Mouse (Mus musculus) layer of hippocampus, postnatal 14 days (tissue): ENCODE measurements around the gene Tas2r134. TPM values are rescaled to one million over a fixed set of nuclear protein-coding genes. Genes with fewer than 3 reads are reported as not detected.

Source experiments
- DNase-seq, 2 experiments: peaks; one replicate each; pipeline ENCODE4 v3.0.0; 2021 to 2022; ENCODE audit warnings: low spot score in 2 of 2, mixed read lengths in 1 of 2
- total RNA-seq, 2 experiments: library from RNA; stranded (reverse); gene quantifications; 2 replicates each; pipeline ENCODE4 v1.2.3; 2021

The Tas2r134 gene
- total RNA-seq, 2 experiments from 2014 or later, result not detected

DNA sequence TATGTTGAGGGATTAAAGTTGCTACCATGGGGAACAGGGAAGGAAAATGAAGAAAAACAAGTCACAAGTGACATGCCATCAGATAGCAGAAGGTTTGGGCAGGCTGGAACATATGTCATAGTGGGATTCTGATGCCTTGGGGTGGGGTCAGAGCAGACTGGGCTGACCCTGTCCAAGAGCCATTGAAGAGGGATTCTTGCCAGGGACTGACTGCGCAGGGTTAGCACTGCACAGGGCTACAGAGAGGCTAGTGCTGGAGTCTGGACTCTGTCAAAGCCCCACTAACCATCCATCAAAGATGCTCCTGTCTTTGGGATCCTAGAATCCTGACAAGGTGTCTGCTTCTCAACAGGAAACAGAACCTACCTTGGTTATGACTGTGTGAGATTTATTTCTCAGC lies 22.6 kb downstream of the Tas2r134 start:
- no peak for DNase-seq

GRCm38 (mm10) chr2:51652086-51652485 lies 24.8 kb downstream of the Tas2r134 start:
- no peak for DNase-seq

DNA sequence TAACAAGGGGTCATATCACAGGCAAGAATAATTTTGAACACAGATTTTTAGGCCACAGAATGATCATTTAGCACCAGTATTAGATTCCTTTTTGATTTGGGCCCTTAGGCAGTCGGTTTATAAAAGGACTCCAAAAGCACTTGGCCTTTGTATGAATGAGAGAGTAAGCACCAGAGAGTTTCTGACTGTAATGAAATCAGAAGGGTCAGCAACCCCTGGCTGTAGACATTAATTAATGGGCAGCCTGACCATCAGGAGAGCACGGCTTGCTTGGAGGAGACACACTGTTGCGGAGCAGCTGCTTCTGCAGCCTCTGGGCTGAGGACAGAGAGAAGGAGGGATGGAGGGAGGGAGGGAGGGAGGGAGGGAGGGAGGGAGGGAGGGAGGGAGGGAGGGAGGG lies 30.4 kb downstream of the Tas2r134 start:
- DNase-seq, result no peak

- no peak for DNase-seq
Measured at GRCm38 (mm10) chr2:51658288-51658687, 31.0 kb downstream of the Tas2r134 start.

DNA sequence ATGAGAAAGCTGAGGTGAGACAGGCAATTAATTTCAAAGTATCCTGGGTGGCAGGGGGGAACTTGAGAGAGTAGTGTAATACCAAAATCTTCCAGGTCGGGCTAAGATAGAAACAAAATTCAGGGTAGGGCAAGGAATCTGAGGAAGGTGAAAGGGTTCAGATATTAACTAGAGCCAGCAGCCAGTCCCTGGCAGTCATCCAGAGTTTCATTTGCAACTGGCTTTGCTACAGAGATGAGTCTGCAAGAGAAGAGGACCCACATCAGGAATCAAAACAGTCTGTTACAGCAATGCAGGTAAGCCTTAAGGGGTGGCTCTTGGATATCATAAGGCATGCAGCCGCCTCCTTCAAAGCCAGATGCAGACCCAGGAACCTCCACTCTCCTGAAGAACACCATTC lies 47.0 kb downstream of the Tas2r134 start:
- no peak for DNase-seq
